Mouse (Mus musculus): ENCODE measurements around the gene Tspan11. TPM values are rescaled to one million over a fixed set of nuclear protein-coding genes. Genes with fewer than 3 reads are reported as not detected.

Tspan11 gene
- 2.5 and 4.0 TPM in 2 replicates for polyA plus RNA-seq (2012; rRNA removed)

DNA sequence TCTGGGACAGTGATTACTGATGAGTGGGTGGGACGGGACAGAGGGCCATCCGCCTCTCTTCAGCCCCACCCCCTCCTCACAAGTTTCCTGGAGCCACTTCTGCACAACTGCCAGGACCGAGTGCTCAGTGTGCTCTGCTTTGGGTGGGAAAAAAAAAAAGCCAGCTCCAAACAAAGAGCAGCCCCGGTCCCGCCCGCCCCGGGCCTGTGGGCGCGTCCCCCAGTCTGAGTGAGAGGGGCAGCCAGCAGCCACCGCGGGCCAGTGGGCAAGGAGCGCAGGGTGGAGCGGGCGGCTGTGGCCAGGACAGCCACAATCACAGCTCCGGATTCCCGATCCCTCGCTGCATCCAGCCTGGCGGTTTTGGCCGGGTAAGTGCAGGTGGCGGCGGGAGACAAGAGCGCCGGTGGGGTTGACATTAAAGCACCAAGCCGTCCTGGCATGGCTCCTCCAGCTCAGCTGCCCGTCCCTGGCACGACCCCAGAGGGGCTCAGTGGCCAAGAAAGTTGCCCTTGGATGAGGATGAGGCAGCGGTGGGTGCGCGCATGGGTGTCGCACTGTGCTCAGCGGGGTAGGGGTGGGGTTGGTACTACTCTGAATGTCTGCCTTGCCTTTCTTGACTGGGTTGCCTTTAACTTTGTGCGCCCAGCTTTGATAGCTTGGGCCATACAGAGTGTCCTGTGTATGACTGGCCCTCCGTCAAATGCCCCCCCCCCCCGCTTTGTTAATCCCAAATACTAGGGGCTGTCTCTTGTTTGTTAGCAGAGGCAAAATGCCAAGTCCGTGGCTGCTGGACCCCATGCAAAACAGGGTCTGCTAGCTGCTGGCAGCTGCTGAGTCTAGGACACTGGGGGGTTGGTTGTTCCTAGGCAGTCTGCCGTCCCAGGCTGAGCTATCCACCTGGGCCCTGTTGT is at the start of gene Tspan11:
TSS of gene Tspan11 (plus strand) at position 79 of the 911 bp plus-strand sequence.

Other genes with a start within 250 kb of the Tspan11 start
- gene Prmt8, start 118.1 kb upstream of the Tspan11 start, polyA plus RNA-seq (2012; rRNA removed) = 0.05 and 0.07 TPM in 2 replicates

Data from colon, adult 2 months (tissue).